Mouse (Mus musculus): ENCODE measurements at regions not wholly inside any gene's neighbourhood (a gene's known extent, or its start where the extent isn't known, plus 50 kb on each side); places are given as distances from the start of the nearest gene placed in this dataset.

- no peak for DNase-seq (ENCODE audit: low read depth, low spot score)
Measured at GRCm38 (mm10) chr6:66012675-66013074, 60.3 kb downstream of the 4930544G11Rik start.

- DNase-seq (ENCODE audit: low read depth, low spot score), result no peak
Measured at GRCm38 (mm10) chr6:66023531-66023930, 71.1 kb downstream of the 4930544G11Rik start.

- no peak for DNase-seq (ENCODE audit: low read depth, low spot score)
Measured at GRCm38 (mm10) chr6:66036789-66037188, 84.4 kb downstream of the 4930544G11Rik start.

- DNase-seq (ENCODE audit: low read depth, low spot score), result no peak
Measured at GRCm38 (mm10) chr6:66051852-66052251, 99.4 kb downstream of the 4930544G11Rik start.

GRCm38 (mm10) chr6:66052386-66052785 is 100.0 kb downstream of the 4930544G11Rik start:
- no peak for DNase-seq (ENCODE audit: low read depth, low spot score)

- DNase-seq (ENCODE audit: low read depth, low spot score), result no peak
Measured at GRCm38 (mm10) chr6:66053197-66053596, 100.8 kb downstream of the 4930544G11Rik start.

- DNase-seq (ENCODE audit: low read depth, low spot score), result no peak
Measured at GRCm38 (mm10) chr6:66068874-66069273, 116.5 kb downstream of the 4930544G11Rik start.

- DNase-seq (ENCODE audit: low read depth, low spot score), result no peak
Measured at GRCm38 (mm10) chr6:66077445-66077844, 125.0 kb downstream of the 4930544G11Rik start.

- no peak for DNase-seq (ENCODE audit: low read depth, low spot score)
Measured at GRCm38 (mm10) chr6:66078769-66079168, 126.4 kb downstream of the 4930544G11Rik start.

GRCm38 (mm10) chr6:66101555-66102071 is 149.2 kb downstream of the 4930544G11Rik start:
- no peak for DNase-seq (ENCODE audit: low read depth, low spot score)

- no peak for DNase-seq (ENCODE audit: low read depth, low spot score)
Measured at GRCm38 (mm10) chr6:66114366-66114765, 162.0 kb downstream of the 4930544G11Rik start.

- no peak for DNase-seq (ENCODE audit: low read depth, low spot score)
Measured at GRCm38 (mm10) chr6:66121479-66122183, 169.2 kb downstream of the 4930544G11Rik start.

GRCm38 (mm10) chr6:66124292-66124691 is 171.9 kb downstream of the 4930544G11Rik start:
- DNase-seq (ENCODE audit: low read depth, low spot score), result no peak

- no peak for DNase-seq (ENCODE audit: low read depth, low spot score)
Measured at GRCm38 (mm10) chr6:66151786-66152185, 199.4 kb downstream of the 4930544G11Rik start.

GRCm38 (mm10) chr6:66154831-66155230 is 202.4 kb downstream of the 4930544G11Rik start:
- no peak for DNase-seq (ENCODE audit: low read depth, low spot score)

GRCm38 (mm10) chr6:66160805-66161204 is 208.4 kb downstream of the 4930544G11Rik start:
- no peak for DNase-seq (ENCODE audit: low read depth, low spot score)

GRCm38 (mm10) chr6:66168913-66169312 is 216.5 kb downstream of the 4930544G11Rik start:
- no peak for DNase-seq (ENCODE audit: low read depth, low spot score)

- DNase-seq (ENCODE audit: low read depth, low spot score), result no peak
Measured at GRCm38 (mm10) chr6:66197990-66198389, 245.6 kb downstream of the 4930544G11Rik start.

- no peak for DNase-seq (ENCODE audit: low read depth, low spot score)
Measured at GRCm38 (mm10) chr6:66200136-66200790, 247.9 kb downstream of the 4930544G11Rik start.

GRCm38 (mm10) chr6:66206197-66206925 is 254.0 kb downstream of the 4930544G11Rik start:
- DNase-seq (ENCODE audit: low read depth, low spot score), result no peak

- no peak for DNase-seq (ENCODE audit: low read depth, low spot score)
Measured at GRCm38 (mm10) chr6:66217543-66217942, 265.1 kb downstream of the 4930544G11Rik start.
